In the genomic region with DNA sequence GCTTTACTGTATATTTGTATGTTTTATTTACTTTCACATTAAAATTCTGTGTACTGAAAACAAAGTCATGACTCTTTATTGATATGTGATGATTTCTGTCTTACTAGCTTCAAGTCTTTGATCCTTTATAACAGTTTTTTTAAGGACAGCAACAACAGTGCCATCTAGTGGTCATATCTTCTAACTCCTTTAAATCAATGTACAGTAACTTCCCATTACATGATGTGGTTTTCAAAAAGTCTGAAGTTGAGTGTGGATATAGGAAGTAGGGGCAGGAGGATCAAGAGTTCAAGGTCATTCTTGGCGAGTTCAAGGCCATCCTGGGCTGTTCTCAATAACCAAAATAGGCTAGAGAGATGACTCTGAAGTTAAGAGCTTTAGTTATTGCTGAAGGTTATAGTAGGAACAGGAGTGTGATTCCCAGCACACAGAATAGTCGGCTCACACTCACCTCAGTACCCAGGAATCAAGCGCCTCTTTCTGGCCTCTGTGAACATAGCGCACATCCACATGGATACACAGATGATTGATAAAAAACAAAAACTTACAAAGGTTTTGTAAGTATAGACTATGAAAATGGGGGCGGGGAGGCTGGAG, we compare ENCODE assay signal across 10 mouse cellular contexts. TPM values are rescaled to one million over a fixed set of nuclear protein-coding genes. Genes with fewer than 3 reads are reported as not detected.
DNase-seq lines count a peak whose midpoint lies in the region; ATAC-seq and TF ChIP-seq lines count a peak whose summit lies in the region.
"Had no signal": no experiment of that assay in that cellular context is flagged by ENCODE, and none has a peak within 500 bp of the region (broad histone marks: within the 10 kb centered on the region; RNA-seq: fewer than 3 reads in every experiment).

No protein-coding gene starts in this region.

- no peak for DNase-seq in gastrocnemius, adult 2 months
- no peak for DNase-seq in gastrocnemius, postnatal 4 days (ENCODE audit: low spot score in 2 of 2)
- no peak for DNase-seq in midbrain, embryonic 10.5 days (ENCODE audit: low spot score)
- DNase-seq in embryo, embryonic 10 days (ENCODE audit: low spot score) = peak; percentile 77
- peak; percentile 77 for DNase-seq in lung, postnatal 36 days
- no peak for DNase-seq in right cerebral cortex, postnatal 4 days
- DNase-seq in cerebellum, adult 9-11 months = no peak

- H3K9me3 ChIP-seq in midbrain, embryonic 12.5 days = no peaks in the 10 kb centered on the region
- no peaks in the 10 kb centered on the region for H3K9me3 ChIP-seq in midbrain, embryonic 10.5 days (replicated peaks)
- H3K9me3 ChIP-seq: embryonic facial prominence, embryonic 15.5 days had no signal

- no peak overlapping the region for H3K9ac ChIP-seq in midbrain, embryonic 12.5 days (replicated peaks)
- H3K9ac ChIP-seq: embryonic facial prominence, embryonic 15.5 days had no signal

- peak; percentile 79 for TF ChIP-seq CTCF in gastrocnemius, adult 2 months (IDR thresholded peaks at IDR 0.05)

- peaks cover 4% of the 10 kb centered on the region; the same call in 1 of the 2 replicates for H3K36me3 ChIP-seq in midbrain, embryonic 12.5 days
- peaks cover 33% of the 10 kb centered on the region for H3K36me3 ChIP-seq in midbrain, embryonic 10.5 days

- ATAC-seq in midbrain, embryonic 12.5 days (ENCODE audit: low FRiP score, low read depth) = 0 out of 2 replicates have a peak, but pooled peaks have one; percentile 34

- no peak overlapping the region for H3K4me3 ChIP-seq in gastrocnemius, adult 2 months
- no peak overlapping the region for H3K4me3 ChIP-seq in midbrain, embryonic 12.5 days
- no peak overlapping the region for H3K4me3 ChIP-seq in midbrain, embryonic 10.5 days
- H3K4me3 ChIP-seq: embryonic facial prominence, embryonic 15.5 days had no signal

- intact Hi-C loops in gastrocnemius, adult 2 months (cut with DNase I) = loop anchor here (1.0 to 5.0 kb wide), 3 partner anchors 61 to 96 kb away; no protein-coding TSS in a partner anchor

- no peak overlapping the region for H3K4me2 ChIP-seq in midbrain, embryonic 12.5 days (replicated peaks)
- H3K4me2 ChIP-seq: embryonic facial prominence, embryonic 15.5 days had no signal

- no peak overlapping the region for H3K27ac ChIP-seq in gastrocnemius, adult 2 months
- H3K27ac ChIP-seq in midbrain, embryonic 12.5 days (replicated peaks) = no peak overlapping the region
- H3K27ac ChIP-seq in midbrain, embryonic 10.5 days (replicated peaks) = no peak overlapping the region
- H3K27ac ChIP-seq: embryonic facial prominence, embryonic 15.5 days; macrophage had no signal

- H3K4me1 ChIP-seq in midbrain, embryonic 12.5 days = no peaks in the 10 kb centered on the region
- no peaks in the 10 kb centered on the region for H3K4me1 ChIP-seq in midbrain, embryonic 10.5 days
- H3K4me1 ChIP-seq: embryonic facial prominence, embryonic 15.5 days had no signal

- 83% methylated on average over 5 of the region's 5 CpGs for WGBS in midbrain, embryonic 12.5 days
- WGBS in midbrain, embryonic 10.5 days = 82% methylated on average over 5 of the region's 5 CpGs

- H3K27me3 ChIP-seq in midbrain, embryonic 12.5 days = no peaks in the 10 kb centered on the region
- no peaks in the 10 kb centered on the region for H3K27me3 ChIP-seq in midbrain, embryonic 10.5 days (ENCODE audit: low read depth, poor library complexity, severe bottlenecking)
- H3K27me3 ChIP-seq: embryonic facial prominence, embryonic 15.5 days had no signal

RNA-seq across cellular contexts. Expression of gene D230025D16Rik, which starts 6.9 kb away (rescaled TPM):
- total RNA-seq in gastrocnemius, adult 2 months (2021) = 10 to 100 TPM; 28.1 to 33.1 TPM
- total RNA-seq in gastrocnemius, postnatal 4 days (2021) = 10 to 100 TPM; 16.2 to 16.5 TPM
- 29.9 and 30.5 TPM in 2 replicates for polyA plus RNA-seq in midbrain, embryonic 12.5 days (2016; fragmentation: Nextera tagmentation; extraction: Ambion mirVana)
- polyA plus RNA-seq in midbrain, embryonic 10.5 days (2016; fragmentation: Nextera tagmentation; extraction: Ambion mirVana) = 27.1 and 28.5 TPM in 2 replicates

RNA-seq across cellular contexts. Expression of gene B3gnt9, which starts 36.9 kb away (rescaled TPM):
- total RNA-seq in gastrocnemius, adult 2 months (2021) = 1 to 10 TPM; 1.8 to 3.5 TPM
- 10 to 100 TPM; 14.9 to 15.3 TPM for total RNA-seq in gastrocnemius, postnatal 4 days (2021)
- 7.6 and 9.8 TPM in 2 replicates for polyA plus RNA-seq in midbrain, embryonic 12.5 days (2016; fragmentation: Nextera tagmentation; extraction: Ambion mirVana)
- polyA plus RNA-seq in midbrain, embryonic 10.5 days (2016; fragmentation: Nextera tagmentation; extraction: Ambion mirVana) = 2.4 and 4.2 TPM in 2 replicates

RNA-seq across cellular contexts. Expression of gene Tradd, which starts 46.4 kb away (rescaled TPM):
- 1 to 10 TPM; 2.4 to 2.9 TPM for total RNA-seq in gastrocnemius, adult 2 months (2021)
- total RNA-seq in gastrocnemius, postnatal 4 days (2021) = 10 to 100 TPM in 1 of 2 experiments, 1 to 10 TPM in 1; 6.6 to 10.2 TPM
- polyA plus RNA-seq in midbrain, embryonic 12.5 days (2016; fragmentation: Nextera tagmentation; extraction: Ambion mirVana) = 11.0 and 14.6 TPM in 2 replicates
- polyA plus RNA-seq in midbrain, embryonic 10.5 days (2016; fragmentation: Nextera tagmentation; extraction: Ambion mirVana) = 13.6 and 14.6 TPM in 2 replicates

RNA-seq across cellular contexts. Expression of gene Fbxl8, which starts 46.4 kb away (rescaled TPM):
- 1 to 10 TPM; 1.0 to 1.1 TPM for total RNA-seq in gastrocnemius, adult 2 months (2021)
- total RNA-seq in gastrocnemius, postnatal 4 days (2021) = 1 to 10 TPM; 2.2 to 2.7 TPM
- 0.77 and 0.87 TPM in 2 replicates for polyA plus RNA-seq in midbrain, embryonic 12.5 days (2016; fragmentation: Nextera tagmentation; extraction: Ambion mirVana)
- polyA plus RNA-seq in midbrain, embryonic 10.5 days (2016; fragmentation: Nextera tagmentation; extraction: Ambion mirVana) = 0.64 and 0.72 TPM in 2 replicates

RNA-seq across cellular contexts. Expression of gene Cbfb, which starts 47.5 kb away (rescaled TPM):
- 10 to 100 TPM; 58.9 to 76.8 TPM for total RNA-seq in gastrocnemius, adult 2 months (2021)
- 10 to 100 TPM; 48.5 to 55.6 TPM for total RNA-seq in gastrocnemius, postnatal 4 days (2021)
- 46.0 and 49.0 TPM in 2 replicates for polyA plus RNA-seq in midbrain, embryonic 12.5 days (2016; fragmentation: Nextera tagmentation; extraction: Ambion mirVana)
- polyA plus RNA-seq in midbrain, embryonic 10.5 days (2016; fragmentation: Nextera tagmentation; extraction: Ambion mirVana) = 41.8 and 46.7 TPM in 2 replicates

Comparison
In these comparisons a context has a peak if more than half of its experiments do, and no peak if none do; other contexts are left out.
1. DNase-seq: peak in embryo, embryonic 10 days (single experiment) and lung, postnatal 36 days (single experiment); none in gastrocnemius, adult 2 months (single experiment), gastrocnemius, postnatal 4 days (0 of 2), midbrain, embryonic 10.5 days (single experiment), right cerebral cortex, postnatal 4 days (single experiment) and cerebellum, adult 9-11 months (single experiment).